Mouse (Mus musculus): ENCODE data around the gene Foxj3. TPM values are rescaled to one million over a fixed set of nuclear protein-coding genes. Genes with fewer than 3 reads are reported as not detected.

The Foxj3 gene
- polyA plus RNA-seq, 1 experiment from 2014 or later = 21.3 TPM

DNA sequence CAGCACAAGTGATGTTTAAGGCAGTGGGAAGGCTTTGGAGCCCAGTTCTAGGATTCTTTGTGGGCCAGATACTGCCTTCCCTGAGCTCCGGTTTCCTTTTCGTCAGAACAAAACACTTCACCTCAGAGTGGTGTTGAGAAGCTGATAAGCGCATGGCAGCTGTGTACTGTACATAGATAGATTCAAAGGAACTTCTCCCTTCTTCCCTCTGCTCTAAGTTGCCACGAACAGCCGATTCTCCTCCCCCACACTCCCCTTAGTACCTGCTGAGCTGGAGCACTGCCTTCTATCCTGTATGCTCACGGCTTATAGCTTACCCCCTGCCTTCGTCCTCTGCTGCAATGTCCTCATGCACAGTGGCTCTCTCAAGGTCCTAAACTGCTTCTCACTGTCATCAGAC is 95.9 kb downstream of the Foxj3 start:
- Histone ChIP-seq H3K36me3 (replicated peaks) (peaks cover 24% of the 10 kb centered on the region), H3K9me3 (no peaks in the 10 kb centered on the region), H3K4me3 (no peak overlapping the region), H3K27ac (no peak overlapping the region), H3K27me3 (ENCODE audit: poor library complexity, severe bottlenecking) (no peaks in the 10 kb centered on the region), H3K4me1 (peaks cover 26% of the 10 kb centered on the region)
- WGBS = 66% methylated on average over 7 of the region's 7 CpGs
- DNase-seq (ENCODE audit: extremely low spot score, low spot score) = no peak

DNA sequence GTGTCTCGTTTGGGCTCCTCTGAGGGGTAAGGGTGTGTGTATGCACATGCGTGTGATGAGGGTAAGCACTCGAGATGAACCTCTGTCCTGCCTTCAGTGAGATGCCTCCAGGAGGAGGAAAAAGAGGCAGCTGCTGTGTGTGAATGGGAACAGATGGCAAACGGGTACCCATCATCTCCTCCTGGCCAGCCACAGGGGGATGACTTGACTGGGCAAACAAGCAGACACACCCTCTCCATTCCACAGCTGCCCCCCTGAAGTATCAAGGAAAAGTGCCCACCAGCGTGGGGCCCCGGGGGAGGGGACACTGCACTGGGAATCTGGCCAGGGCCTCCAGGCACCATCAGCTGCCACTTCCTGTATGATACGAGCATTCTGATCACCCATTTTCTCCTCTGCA is 96.5 kb downstream of the Foxj3 start:
- no peak for DNase-seq (ENCODE audit: extremely low spot score, low spot score)
- peaks cover 20% of the 10 kb centered on the region for H3K36me3 ChIP-seq (replicated peaks)
- no peaks in the 10 kb centered on the region for H3K27me3 ChIP-seq (ENCODE audit: poor library complexity, severe bottlenecking)
- peaks cover 22% of the 10 kb centered on the region for H3K4me1 ChIP-seq
- no peaks in the 10 kb centered on the region for H3K9me3 ChIP-seq
- WGBS = 79% methylated on average over 7 of the region's 7 CpGs
- no peak overlapping the region for H3K27ac ChIP-seq
- no peak overlapping the region for H3K4me3 ChIP-seq

DNA sequence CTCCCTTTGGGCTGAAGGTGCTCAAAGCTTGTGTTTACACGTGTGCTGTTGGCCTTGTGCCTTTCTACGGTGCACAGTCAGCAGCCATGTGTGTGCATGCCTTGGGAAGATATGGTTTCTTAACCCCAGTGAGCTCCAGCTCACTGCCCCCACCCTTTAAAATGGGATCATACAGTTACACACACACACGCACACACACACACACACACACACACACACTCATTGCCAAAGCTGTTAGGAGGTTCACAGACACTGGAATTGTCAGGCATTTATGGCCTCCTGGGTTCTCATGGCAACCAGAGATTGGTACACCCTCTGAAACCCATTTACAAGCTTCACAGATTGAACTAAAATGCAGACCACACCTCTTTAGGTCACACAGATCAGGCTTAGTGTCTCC is 97.1 kb downstream of the Foxj3 start:
- Histone ChIP-seq H3K9me3 (no peaks in the 10 kb centered on the region), H3K4me3 (no peak overlapping the region), H3K27ac (no peak overlapping the region), H3K36me3 (replicated peaks) (peaks cover 18% of the 10 kb centered on the region), H3K27me3 (ENCODE audit: poor library complexity, severe bottlenecking) (no peaks in the 10 kb centered on the region), H3K4me1 (peaks cover 27% of the 10 kb centered on the region)
- WGBS = 92% methylated on average over 3 of the region's 3 CpGs
- DNase-seq (ENCODE audit: extremely low spot score, low spot score) = no peak

DNA sequence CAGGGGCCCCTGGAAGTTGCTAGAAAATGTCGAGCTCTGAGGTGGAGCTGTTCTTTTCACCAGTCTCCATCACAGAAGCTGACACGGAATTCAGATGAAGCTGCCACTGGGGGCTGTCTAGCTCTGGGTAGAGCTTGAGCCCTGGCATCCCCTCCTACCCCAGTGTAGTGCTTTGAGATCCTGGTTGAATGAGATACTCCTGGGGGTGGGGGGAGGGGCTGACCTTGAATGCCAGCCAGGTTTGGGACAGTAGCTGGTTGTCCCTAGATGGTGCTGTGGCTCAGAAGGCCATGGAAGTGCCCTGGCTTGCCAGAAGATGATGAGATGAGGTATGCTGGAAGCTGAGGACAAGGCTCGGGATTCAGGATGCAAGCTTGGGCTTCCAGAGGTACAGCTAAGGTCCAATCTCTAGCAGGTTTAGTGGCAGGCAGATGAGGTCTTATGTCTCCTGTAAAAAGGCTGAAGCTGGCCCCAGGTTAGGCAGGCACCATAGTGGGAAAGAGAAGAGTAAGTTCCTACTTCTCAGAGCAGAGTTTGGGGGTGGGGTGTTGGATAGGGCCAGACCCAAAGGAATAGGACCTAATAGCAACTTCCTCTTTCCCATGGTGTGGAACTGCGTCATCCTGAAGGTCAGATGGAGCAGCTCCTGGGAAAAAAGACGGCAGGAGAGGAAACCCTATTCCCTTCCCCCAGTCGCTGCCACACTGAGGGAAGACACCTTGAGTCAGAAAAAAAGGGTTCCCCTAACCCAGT is 98.3 kb downstream of the Foxj3 start:
- Histone ChIP-seq H3K4me3 (no peak overlapping the region), H3K9me3 (no peaks in the 10 kb centered on the region), H3K27ac (no peak overlapping the region), H3K36me3 (replicated peaks) (peaks cover 7% of the 10 kb centered on the region), H3K27me3 (ENCODE audit: poor library complexity, severe bottlenecking) (no peaks in the 10 kb centered on the region), H3K4me1 (peaks cover 27% of the 10 kb centered on the region)
- DNase-seq (ENCODE audit: extremely low spot score, low spot score) = peak; percentile 11
- 77% methylated on average over 6 of the region's 6 CpGs for WGBS

DNA sequence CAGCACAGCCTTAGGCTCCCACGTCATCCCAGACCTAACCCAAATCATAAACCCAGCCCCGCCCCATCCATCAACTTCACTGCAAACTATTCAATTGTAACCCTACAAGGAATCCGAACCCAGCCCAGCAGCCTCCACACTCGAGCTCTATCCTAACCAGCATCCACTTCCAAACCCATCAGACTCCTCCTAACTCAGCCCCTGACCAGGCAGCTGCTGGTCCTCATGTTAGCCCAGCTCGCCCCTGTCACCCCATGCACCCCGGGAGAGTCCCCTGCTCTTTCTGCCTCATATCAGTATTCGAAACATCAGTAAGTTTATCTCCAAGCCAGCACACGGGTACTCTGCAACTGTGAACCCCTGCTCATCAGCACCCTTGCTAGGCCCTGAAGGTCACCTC is 98.9 kb downstream of the Foxj3 start:
- no peak overlapping the region for H3K27ac ChIP-seq
- no peaks in the 10 kb centered on the region for H3K27me3 ChIP-seq (ENCODE audit: poor library complexity, severe bottlenecking)
- H3K4me1 ChIP-seq = peaks cover 27% of the 10 kb centered on the region
- WGBS = 80% methylated on average over 8 of the region's 8 CpGs
- H3K4me3 ChIP-seq = no peak overlapping the region
- DNase-seq (ENCODE audit: extremely low spot score, low spot score) = no peak
- peaks cover 4% of the 10 kb centered on the region; the same call in 1 of the 2 replicates for H3K36me3 ChIP-seq (replicated peaks)
- H3K9me3 ChIP-seq = no peaks in the 10 kb centered on the region

DNA sequence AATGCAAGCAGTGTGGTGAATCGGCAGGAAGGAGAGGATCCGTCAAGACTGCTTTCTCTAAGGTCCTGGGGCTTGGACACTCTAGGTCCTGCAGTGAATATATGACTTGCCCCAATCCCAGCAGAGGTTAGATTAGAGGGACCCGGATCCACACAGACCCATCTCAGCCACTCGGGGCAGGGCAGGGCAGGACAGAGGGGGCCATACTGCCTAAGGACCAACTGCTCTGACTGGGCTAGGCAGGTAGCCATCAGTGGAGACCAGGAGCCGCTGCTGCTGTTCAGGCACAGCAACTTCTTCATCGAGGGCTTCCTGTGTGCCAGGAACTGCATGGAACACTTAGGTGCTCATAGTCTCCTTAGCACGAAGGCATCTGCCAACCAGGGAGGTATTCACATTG is 99.9 kb downstream of the Foxj3 start:
- Histone ChIP-seq H3K4me1 (peaks cover 20% of the 10 kb centered on the region), H3K27me3 (ENCODE audit: poor library complexity, severe bottlenecking) (no peaks in the 10 kb centered on the region), H3K36me3 (replicated peaks) (peaks cover 4% of the 10 kb centered on the region; the same call in 1 of the 2 replicates), H3K27ac (no peak overlapping the region), H3K4me3 (no peak overlapping the region), H3K9me3 (no peaks in the 10 kb centered on the region)
- WGBS = 92% methylated on average over 7 of the region's 7 CpGs
- DNase-seq (ENCODE audit: extremely low spot score, low spot score) = no peak

DNA sequence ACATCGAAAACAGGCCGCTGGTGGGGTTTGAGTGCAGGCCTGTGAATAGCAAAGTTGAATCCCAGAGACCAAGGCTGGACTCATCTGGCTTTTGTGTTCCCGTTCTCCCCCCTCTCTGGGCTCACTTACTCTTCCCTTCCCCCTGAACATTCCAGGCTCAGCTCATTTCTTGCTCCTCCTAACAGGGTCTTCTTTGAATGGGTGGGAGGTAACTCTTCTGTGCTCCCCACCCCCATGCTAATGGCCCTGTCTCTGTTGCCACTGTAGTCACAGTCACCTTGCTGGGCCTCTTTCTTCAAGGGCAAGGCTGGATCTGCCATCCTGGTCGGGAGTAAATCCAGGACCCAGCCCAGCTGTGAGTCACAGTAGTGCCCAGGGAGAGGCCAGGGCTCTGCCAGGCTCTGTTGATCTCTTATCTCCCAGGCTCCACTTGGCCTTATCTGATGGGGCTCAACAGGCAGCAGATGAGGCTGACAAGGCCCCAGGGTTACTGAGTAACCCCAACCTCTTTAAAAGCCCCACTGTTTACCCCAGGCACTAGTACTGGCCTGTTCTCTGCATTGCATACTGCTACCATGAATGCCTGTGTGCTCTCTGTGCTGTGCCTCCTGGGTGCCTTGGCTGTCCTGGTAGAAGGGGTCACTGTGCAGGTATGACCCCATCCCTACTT is 100.5 kb downstream of the Foxj3 start, which contains the start of gene Guca2a:
Gene Guca2a, plus strand, starts transcription at position 529 of the 670 bp plus-strand sequence.
- Histone ChIP-seq H3K4me3 (no peak within 1 kb of the TSS), H3K27me3 (ENCODE audit: poor library complexity, severe bottlenecking) (no peaks in the 10 kb centered on the region), H3K27ac (no peak within 1 kb of the TSS), H3K4me1 (peaks cover 18% of the 10 kb centered on the region), H3K36me3 (replicated peaks) (peaks cover 4% of the 10 kb centered on the region; the same call in 1 of the 2 replicates), H3K9me3 (no peaks in the 10 kb centered on the region)
- DNase-seq (ENCODE audit: extremely low spot score, low spot score) = no peak
- 72% methylated on average over 4 of the region's 4 CpGs for WGBS

DNA sequence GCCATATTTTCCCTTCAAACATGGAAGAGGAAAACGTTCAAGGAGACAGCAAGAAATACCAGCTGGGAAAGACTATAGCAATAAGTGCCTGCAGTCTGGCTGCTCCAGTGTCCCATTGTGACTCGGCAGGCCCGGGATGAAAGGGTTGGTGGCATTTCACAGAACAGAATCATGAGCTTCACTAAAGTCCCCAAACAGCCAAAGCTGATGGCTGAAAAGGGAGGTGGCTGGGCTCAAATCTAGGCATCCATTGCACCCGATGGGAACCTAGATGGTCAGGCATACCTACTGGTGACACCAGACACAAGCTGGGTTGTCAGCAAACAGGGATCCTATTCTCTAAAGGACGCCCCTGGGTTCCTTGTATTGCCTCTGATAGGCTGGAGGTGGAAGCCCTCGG is 101.1 kb downstream of the Foxj3 start:
- WGBS = 90% methylated on average over 6 of the region's 6 CpGs
- Histone ChIP-seq H3K27ac (no peak overlapping the region), H3K4me3 (no peak overlapping the region), H3K27me3 (ENCODE audit: poor library complexity, severe bottlenecking) (no peaks in the 10 kb centered on the region), H3K4me1 (peaks cover 13% of the 10 kb centered on the region), H3K9me3 (peaks cover 5% of the 10 kb centered on the region; the same call in 1 of the 2 replicates), H3K36me3 (replicated peaks) (peaks cover 1% of the 10 kb centered on the region; the same call in 1 of the 2 replicates)
- no peak for DNase-seq (ENCODE audit: extremely low spot score, low spot score)

DNA sequence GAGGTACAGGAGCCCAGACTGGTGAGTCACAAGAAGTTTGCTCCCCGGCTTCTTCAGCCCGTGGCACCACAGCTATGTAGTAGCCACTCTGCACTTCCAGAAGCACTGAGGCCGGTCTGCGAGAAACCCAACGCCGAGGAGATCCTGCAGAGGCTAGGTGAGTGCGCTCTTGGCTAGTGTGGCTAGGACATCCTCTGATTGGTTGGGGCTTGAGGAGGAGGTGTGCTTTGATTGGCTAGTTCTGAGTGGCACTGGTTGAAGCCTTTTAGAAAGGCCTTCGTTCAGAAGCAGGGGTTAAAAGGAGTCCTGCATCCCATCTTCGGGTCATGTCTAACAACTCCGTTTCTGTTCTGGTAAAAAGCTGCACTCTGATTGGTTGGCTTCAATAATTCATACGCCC is 101.9 kb downstream of the Foxj3 start:
- no peak for DNase-seq (ENCODE audit: extremely low spot score, low spot score)
- WGBS = 66% methylated on average over 11 of the region's 11 CpGs

DNA sequence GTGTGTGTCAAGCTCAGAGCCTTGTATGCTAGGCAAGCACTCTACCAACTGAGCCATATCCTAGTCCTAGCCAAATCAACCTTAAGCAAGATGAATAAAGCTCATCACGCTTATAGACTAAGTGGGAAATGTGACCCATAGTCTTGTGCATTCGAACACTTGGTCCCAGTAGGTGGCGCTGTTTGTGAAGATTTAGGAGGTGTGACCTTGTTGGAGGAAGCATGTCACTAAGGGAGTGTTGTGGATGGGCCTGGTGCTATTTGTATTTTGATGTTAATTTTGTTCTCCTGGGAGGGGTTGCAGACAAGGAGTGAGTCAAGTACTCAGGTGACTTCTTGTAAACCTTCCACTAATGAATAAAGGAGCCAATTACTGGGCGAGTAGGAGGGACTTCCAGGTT is 105.9 kb downstream of the Foxj3 start:
- DNase-seq (ENCODE audit: extremely low spot score, low spot score) = no peak
- Histone ChIP-seq H3K27me3 (ENCODE audit: poor library complexity, severe bottlenecking) (no peaks in the 10 kb centered on the region), H3K36me3 (replicated peaks) (no peaks in the 10 kb centered on the region), H3K4me3 (no peak overlapping the region), H3K27ac (no peak overlapping the region), H3K9me3 (peaks cover 5% of the 10 kb centered on the region; the same call in 1 of the 2 replicates), H3K4me1 (peaks cover 4% of the 10 kb centered on the region; the same call in 1 of the 2 replicates)
- WGBS = 87% methylated on average over 4 of the region's 4 CpGs

More for the DNA sequence above, 101.9 kb downstream of the Foxj3 start:
- peaks cover 6% of the 10 kb centered on the region for H3K4me1 ChIP-seq
- H3K4me3 ChIP-seq = no peak overlapping the region
- H3K36me3 ChIP-seq (replicated peaks) = no peaks in the 10 kb centered on the region; the same call in 1 of the 2 replicates
- no peaks in the 10 kb centered on the region for H3K27me3 ChIP-seq (ENCODE audit: poor library complexity, severe bottlenecking)
- H3K9me3 ChIP-seq = peaks cover 5% of the 10 kb centered on the region; the same call in 1 of the 2 replicates
- no peak overlapping the region for H3K27ac ChIP-seq

DNA sequence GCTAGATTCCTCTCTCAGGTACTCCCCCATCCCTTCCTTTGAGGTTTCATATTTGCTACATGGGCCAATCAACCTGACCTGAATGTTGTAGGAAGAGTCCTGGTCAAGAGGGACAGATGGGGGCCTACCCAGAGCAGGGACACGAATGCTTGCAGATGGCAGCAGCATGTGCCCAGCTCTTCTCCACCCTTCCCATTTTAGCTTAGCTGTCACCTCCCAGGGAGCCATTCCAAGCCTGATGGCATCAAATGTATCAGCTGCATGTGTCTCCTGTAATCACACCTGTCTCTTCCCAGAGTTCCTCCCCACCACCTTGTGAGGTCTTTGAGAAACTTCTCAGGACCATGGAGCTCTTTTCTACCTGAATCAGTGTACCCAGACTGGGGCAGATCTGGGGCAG is 120.2 kb downstream of the Foxj3 start:
- DNase-seq (ENCODE audit: extremely low spot score, low spot score) = no peak
- Histone ChIP-seq H3K9me3 (peaks cover 10% of the 10 kb centered on the region), H3K4me3 (no peak overlapping the region), H3K27me3 (ENCODE audit: poor library complexity, severe bottlenecking) (no peaks in the 10 kb centered on the region), H3K27ac (no peak overlapping the region), H3K4me1 (no peaks in the 10 kb centered on the region), H3K36me3 (replicated peaks) (no peaks in the 10 kb centered on the region)
- WGBS = 76% methylated on average over 1 of the region's 1 CpGs

DNA sequence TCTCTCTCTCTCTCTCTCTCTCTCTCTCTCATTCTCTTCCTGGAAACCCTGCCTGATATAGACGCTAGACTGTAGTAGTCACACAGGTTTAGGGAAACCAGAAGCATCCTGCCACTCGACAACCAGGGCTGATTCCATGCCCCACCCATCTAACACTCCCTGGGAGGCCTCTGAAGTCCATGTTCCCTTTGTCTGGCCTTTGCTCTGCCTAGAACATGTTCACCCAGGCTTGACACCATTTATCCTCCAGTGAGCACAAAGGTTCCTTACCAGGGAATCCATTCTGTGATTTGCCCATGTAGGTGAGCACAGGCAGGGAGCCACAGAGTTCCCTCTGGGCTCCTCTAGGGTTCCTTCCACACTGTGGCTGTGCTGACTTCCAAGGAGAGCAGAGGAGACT is 121.4 kb downstream of the Foxj3 start:
- H3K4me1 ChIP-seq = no peaks in the 10 kb centered on the region
- H3K27ac ChIP-seq = no peak overlapping the region
- no peaks in the 10 kb centered on the region for H3K27me3 ChIP-seq (ENCODE audit: poor library complexity, severe bottlenecking)
- no peak overlapping the region for H3K4me3 ChIP-seq
- H3K36me3 ChIP-seq (replicated peaks) = no peaks in the 10 kb centered on the region
- peaks cover 5% of the 10 kb centered on the region; the same call in 1 of the 2 replicates for H3K9me3 ChIP-seq
- WGBS = 57% methylated on average over 2 of the region's 2 CpGs
- DNase-seq (ENCODE audit: extremely low spot score, low spot score) = no peak

DNA sequence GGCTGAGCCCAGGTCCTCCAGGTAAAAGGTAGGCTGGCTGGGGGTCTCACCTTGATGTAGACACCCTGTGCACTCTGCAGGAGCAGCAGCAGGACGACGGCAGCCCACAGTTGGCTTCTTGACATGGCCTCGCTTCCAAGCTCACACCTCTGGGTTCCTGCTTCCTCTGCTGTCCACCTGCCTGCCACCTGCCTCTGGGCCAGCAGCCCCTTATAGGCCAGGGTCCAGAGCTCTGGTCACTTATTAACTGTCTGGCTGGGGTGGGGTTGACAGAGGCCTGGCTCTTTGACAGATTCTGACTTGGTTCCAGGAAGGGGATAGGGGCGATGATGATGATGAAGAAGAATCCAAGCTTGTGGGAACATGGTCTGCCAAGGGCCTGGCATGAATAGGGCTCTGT is 121.9 kb downstream of the Foxj3 start, which contains the start of gene Guca2b:
Gene Guca2b, minus strand, starts transcription at position 224 of the 400 bp plus-strand sequence.
- H3K4me3 ChIP-seq = no peak within 1 kb of the TSS

More for the DNA sequence above, 121.9 kb downstream of the Foxj3 start, which contains the start of gene Guca2b:
- 0 out of 2 replicates have a peak, but pooled peaks cover under 1% of the 10 kb centered on the region for H3K9me3 ChIP-seq
- H3K4me1 ChIP-seq = no peaks in the 10 kb centered on the region
- WGBS = 86% methylated on average over 4 of the region's 4 CpGs
- no peaks in the 10 kb centered on the region for H3K36me3 ChIP-seq (replicated peaks)
- no peak within 1 kb of the TSS for H3K27ac ChIP-seq
- no peaks in the 10 kb centered on the region for H3K27me3 ChIP-seq (ENCODE audit: poor library complexity, severe bottlenecking)
- DNase-seq (ENCODE audit: extremely low spot score, low spot score) = no peak

All from forebrain, embryonic 10.5 days (tissue).